Mouse (Mus musculus): ENCODE results near the gene Atg4b. TPM values are rescaled to one million over a fixed set of nuclear protein-coding genes. Genes with fewer than 3 reads are reported as not detected.

Atg4b gene
- total RNA-seq, 2 experiments from 2014 or later: 38.4 to 39.6 TPM

Other genes with a start within 250 kb of the Atg4b start
- gene Farp2, start 239.4 kb upstream of the Atg4b start, total RNA-seq (2021): 10 to 100 TPM; 19.5 to 20.2 TPM
- gene Stk25, start 92.8 kb upstream of the Atg4b start, total RNA-seq (2021): 100 to 1,000 TPM in 1 of 2 experiments, 10 to 100 TPM in 1; 98.2 to 103 TPM
- 1 to 10 TPM; 3.3 to 4.1 TPM for gene Bok, start 65.8 kb upstream of the Atg4b start, total RNA-seq (2021)
- 10 to 100 TPM; 77.9 to 88.1 TPM for gene Thap4, start 3.4 kb downstream of the Atg4b start, total RNA-seq (2021)
- 10 to 100 TPM; 20.9 to 22.0 TPM for gene Dtymk, start 50.4 kb downstream of the Atg4b start, total RNA-seq (2021)
- gene Ing5, start 52.5 kb downstream of the Atg4b start, total RNA-seq (2021): 10 to 100 TPM; 10.3 to 15.8 TPM
- 10 to 100 TPM; 32.9 to 46.5 TPM for gene D2hgdh, start 73.4 kb downstream of the Atg4b start, total RNA-seq (2021)
- under 1 TPM; 0.11 to 0.31 TPM for gene Gal3st2, start 109.8 kb downstream of the Atg4b start, total RNA-seq (2021)
- gene Gal3st2b, start 166.8 kb downstream of the Atg4b start, total RNA-seq (2021): under 1 TPM; 0.38 to 0.86 TPM
- under 1 TPM; 0.78 to 0.95 TPM for gene Gal3st2c, start 239.0 kb downstream of the Atg4b start, total RNA-seq (2021)

All from heart, postnatal 36 days (tissue).